Mouse (Mus musculus) MEL (cell line): ENCODE measurements around the gene Nfasc. TPM values are rescaled to one million over a fixed set of nuclear protein-coding genes. Genes with fewer than 3 reads are reported as not detected.

Experiments
- DNase-seq: peaks from one replicate; pipeline ENCODE4 v3.0.0; 2011; ENCODE audit warnings: low read depth, low spot score
- H3K27ac ChIP-seq: 2 replicates; pipeline ENCODE4 v1.5.1; 2012; ENCODE audit warnings: low read depth, mild to moderate bottlenecking, control low read depth, low read length, moderate library complexity; ENCODE audit not compliant: control insufficient read depth
- H3K27me3 ChIP-seq, 2 experiments: fragments of 150-350 bp in 1 of 2; sonication (generic) in 1 of 2; 2 replicates each; pipeline ENCODE4 v1.6.1; 2012; ENCODE audit warnings: low read length in 2 of 2, mild to moderate bottlenecking in 2 of 2, improper control_type of control experiment in 1 of 2, moderate library complexity in 1 of 2; ENCODE audit not compliant: insufficient read depth in 2 of 2, control insufficient read depth in 1 of 2
- H3K36me3 ChIP-seq, 2 experiments: 2 replicates each; pipeline ENCODE4 v1.6.1; 2012 to 2014; ENCODE audit warnings: low read length in 2 of 2, improper control_type of control experiment in 1 of 2, inconsistent platforms in 1 of 2, mild to moderate bottlenecking in 1 of 2; ENCODE audit not compliant: insufficient read depth in 2 of 2, control insufficient read depth in 1 of 2
- H3K4me1 ChIP-seq, 2 experiments: fragments of 150-350 bp in 1 of 2; sonication (generic) in 1 of 2; 2 replicates each; pipeline ENCODE4 v1.6.1; 2012; ENCODE audit warnings: low read length in 2 of 2, improper control_type of control experiment in 1 of 2, mild to moderate bottlenecking in 1 of 2; ENCODE audit not compliant: insufficient read depth in 2 of 2, control insufficient read depth in 1 of 2
- H3K4me3 ChIP-seq, 2 experiments: fragments of 150-350 bp in 1 of 2; sonication (generic) in 1 of 2; 2 replicates each; pipeline ENCODE4 v1.5.1; 2012; ENCODE audit warnings: low read depth in 2 of 2, low read length in 2 of 2, mild to moderate bottlenecking in 2 of 2, moderate library complexity in 2 of 2, control low read depth in 1 of 2, improper control_type of control experiment in 1 of 2; ENCODE audit not compliant: control insufficient read depth in 1 of 2, insufficient read depth in 1 of 2
- H3K79me2 ChIP-seq: 2 replicates; pipeline ENCODE4 v1.6.1; 2012; ENCODE audit warnings: mild to moderate bottlenecking, low read length, moderate library complexity; ENCODE audit not compliant: control insufficient read depth, poor library complexity, insufficient read depth
- H3K9ac ChIP-seq: 2 replicates; pipeline ENCODE4 v1.6.1; 2012; ENCODE audit warnings: low read depth, mild to moderate bottlenecking, control low read depth, low read length, moderate library complexity; ENCODE audit not compliant: control insufficient read depth, poor library complexity, severe bottlenecking
- H3K9me3 ChIP-seq: fragments of 150-350 bp; sonication (generic); replicated peaks from 2 replicates; pipeline ENCODE4 v1.6.1; 2012; ENCODE audit warnings: mild to moderate bottlenecking, low read length, improper control_type of control experiment, moderate library complexity; ENCODE audit not compliant: insufficient read depth
- CHD1 ChIP-seq: IDR thresholded peaks from 2 replicates; pipeline ENCODE4 v1.6.1; 2012; ENCODE audit warnings: low read depth, mild to moderate bottlenecking, inconsistent platforms, low read length, improper control_type of control experiment
- ELF1 ChIP-seq: IDR thresholded peaks from 2 replicates; pipeline ENCODE4 v1.6.1; 2014; ENCODE audit warnings: low read depth, mild to moderate bottlenecking, inconsistent platforms, low read length, improper control_type of control experiment, moderate library complexity
- EP300 ChIP-seq, 2 experiments: IDR thresholded peaks; 2 replicates each; pipeline ENCODE4 v1.6.1; 2011; ENCODE audit warnings: improper control_type of control experiment in 2 of 2, low read length in 2 of 2, low read depth in 1 of 2, mild to moderate bottlenecking in 1 of 2
- HCFC1 ChIP-seq: IDR thresholded peaks from 2 replicates; pipeline ENCODE4 v1.6.1; 2012; ENCODE audit warnings: low read depth, mild to moderate bottlenecking, inconsistent platforms, low read length, improper control_type of control experiment, moderate library complexity
- KAT2A ChIP-seq: conservative IDR thresholded peaks from 2 replicates; pipeline ENCODE4 v1.6.1; 2012; ENCODE audit warnings: low read depth, low read length, improper control_type of control experiment, inconsistent platforms
- MAX ChIP-seq: IDR thresholded peaks from 2 replicates; pipeline ENCODE4 v1.6.1; 2011; ENCODE audit warnings: low read length, improper control_type of control experiment
- MAZ ChIP-seq: IDR thresholded peaks from 2 replicates; pipeline ENCODE4 v1.6.1; 2012; ENCODE audit warnings: low read depth, mild to moderate bottlenecking, inconsistent platforms, low read length, improper control_type of control experiment
- MXI1 ChIP-seq: IDR thresholded peaks from 2 replicates; pipeline ENCODE4 v1.6.1; 2011; ENCODE audit warnings: mild to moderate bottlenecking, low read depth, low read length, improper control_type of control experiment
- MYC ChIP-seq: IDR thresholded peaks from 2 replicates; pipeline ENCODE4 v1.6.1; 2011; ENCODE audit warnings: low read depth, mild to moderate bottlenecking, low read length, improper control_type of control experiment, moderate library complexity
- NRF1 ChIP-seq: IDR thresholded peaks from 2 replicates; pipeline ENCODE4 v1.6.1; 2014; ENCODE audit warnings: low read depth, mild to moderate bottlenecking, inconsistent platforms, low read length, improper control_type of control experiment, moderate library complexity; ENCODE audit not compliant: poor library complexity, insufficient read depth, severe bottlenecking
- RCOR1 ChIP-seq: IDR thresholded peaks from 2 replicates; pipeline ENCODE4 v1.6.1; 2012; ENCODE audit warnings: low read depth, mild to moderate bottlenecking, inconsistent platforms, low read length, improper control_type of control experiment
- TCF12 ChIP-seq: IDR thresholded peaks from 2 replicates; pipeline ENCODE4 v1.6.1; 2014; ENCODE audit warnings: low read depth, mild to moderate bottlenecking, inconsistent platforms, low read length, improper control_type of control experiment, moderate library complexity
- USF1 ChIP-seq: IDR thresholded peaks from 2 replicates; pipeline ENCODE4 v1.6.1; 2014; ENCODE audit warnings: low read depth, mild to moderate bottlenecking, inconsistent platforms, low read length, improper control_type of control experiment, moderate library complexity
- USF2 ChIP-seq, 2 experiments: IDR thresholded peaks; 2 replicates each; pipeline ENCODE4 v1.6.1; 2011 to 2012; ENCODE audit warnings: improper control_type of control experiment in 2 of 2, low read length in 2 of 2, borderline replicate concordance in 1 of 2, inconsistent platforms in 1 of 2, low read depth in 1 of 2, mild to moderate bottlenecking in 1 of 2; ENCODE audit not compliant: insufficient read depth in 1 of 2
- ZC3H11A ChIP-seq: IDR thresholded peaks from 2 replicates; pipeline ENCODE4 v1.6.1; 2012; ENCODE audit warnings: low read depth, mild to moderate bottlenecking, inconsistent platforms, low read length, improper control_type of control experiment
- polyA plus RNA-seq, 2 experiments: library from polyadenylated mRNA; stranded (reverse) in 1 of 2; unstranded in 1 of 2; fragments of >175 nt in 1 of 2; fragments of >200 nt in 1 of 2; gene quantifications; 2 replicates each; pipeline versions ENCODE4 v1.2.1 to v1.2.4; 2012; ENCODE audit warnings: low replicate concordance in 2 of 2, low read depth in 1 of 2; ENCODE audit not compliant: insufficient read length in 2 of 2, insufficient read depth in 1 of 2, missing spikeins in 1 of 2
- total RNA-seq: library from RNA; depleted of rRNA; stranded (reverse); fragments of 300-350 nt; gene quantifications from 2 replicates; pipeline ENCODE4 v1.2.3, GENCODE M21; 2012

The Nfasc gene
- total and polyA plus RNA-seq, 3 experiments, result not detected

GRCm38 (mm10) chr1:132655611-132656010 is 86.0 kb downstream of the Nfasc start:
- TF ChIP-seq USF1 (0 out of 2 replicates have a peak, but pooled peaks have one; percentile 21), MAZ (no peak)
- H3K36me3 ChIP-seq, result no peaks in the 10 kb centered on the region
- DNase-seq, result no peak
- H3K9me3 ChIP-seq, result no peaks in the 10 kb centered on the region
- no peak overlapping the region for H3K4me3 ChIP-seq
- peaks cover 0 to 5% of the 10 kb centered on the region in 2 experiments; a peak in 2 of 4 replicates for H3K27me3 ChIP-seq
- no peaks in the 10 kb centered on the region for H3K79me2 ChIP-seq
- no peak overlapping the region for H3K27ac ChIP-seq
- H3K4me1 ChIP-seq, result no peaks in the 10 kb centered on the region
- H3K9ac ChIP-seq, result no peak overlapping the region

DNA sequence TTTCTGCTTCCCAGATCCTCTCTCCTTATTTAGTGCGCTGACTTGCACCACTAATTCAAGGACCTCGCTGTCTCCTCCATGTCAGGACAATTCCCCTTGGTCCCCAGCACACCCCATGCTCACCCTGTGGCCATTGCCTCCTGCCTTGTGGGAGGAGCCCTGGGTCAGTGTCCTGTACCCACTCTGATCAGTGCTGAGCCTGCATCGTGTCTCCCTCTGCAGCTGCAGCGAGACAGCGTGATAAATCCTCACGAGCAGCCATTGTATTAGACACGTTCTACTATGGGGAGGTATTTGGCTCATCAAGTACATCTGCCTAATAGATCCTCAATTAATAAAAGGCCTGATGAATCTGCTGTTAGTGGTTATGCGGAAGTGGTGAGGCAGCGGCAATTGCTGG is 86.8 kb downstream of the Nfasc start:
- H3K27me3 ChIP-seq, result peaks cover 0 to 5% of the 10 kb centered on the region in 2 experiments; a peak in 2 of 4 replicates
- no peak for TF ChIP-seq EP300 (IDR thresholded peaks at IDR 0.05; ENCODE audit: low read depth in 1 of 2, low read length in 2 of 2)
- no peak for TF ChIP-seq NRF1
- TF ChIP-seq MAX, result no peak
- TF ChIP-seq MYC, result no peak

GRCm38 (mm10) chr1:132653841-132654457 is 87.6 kb downstream of the Nfasc start:
- Histone ChIP-seq H3K79me2 (no peaks in the 10 kb centered on the region), H3K9me3 (no peaks in the 10 kb centered on the region), H3K4me1 (no peaks in the 10 kb centered on the region), H3K27me3 (peaks cover 0 to 5% of the 10 kb centered on the region in 2 experiments; a peak in 2 of 4 replicates)
- no peak for DNase-seq
- no peak for TF ChIP-seq NRF1
- no peak for TF ChIP-seq TCF12
- TF ChIP-seq CHD1, result no peak
- TF ChIP-seq MAX, result no peak
- no peak for TF ChIP-seq HCFC1
- TF ChIP-seq ELF1, result no peak
- TF ChIP-seq USF2 (IDR thresholded peaks at IDR 0.05; ENCODE audit: borderline replicate concordance in 1 of 2, insufficient read depth in 1 of 2, low read depth in 1 of 2, low read length in 2 of 2), result no peak
- TF ChIP-seq RCOR1, result no peak
- TF ChIP-seq KAT2A, result no peak
- no peak for TF ChIP-seq MXI1
- no peak for TF ChIP-seq ZC3H11A
- TF ChIP-seq, all 39 proteins: peak for 0
- H3K36me3 ChIP-seq, result no peaks in the 10 kb centered on the region
- no peak overlapping the region for H3K4me3 ChIP-seq
- H3K9ac ChIP-seq, result no peak overlapping the region
- H3K27ac ChIP-seq, result no peak overlapping the region

More for the DNA sequence above, 86.8 kb downstream of the Nfasc start:
- no peak overlapping the region for H3K4me3 ChIP-seq
- no peak overlapping the region for H3K9ac ChIP-seq
- no peaks in the 10 kb centered on the region for H3K79me2 ChIP-seq
- no peak for DNase-seq
- no peaks in the 10 kb centered on the region for H3K4me1 ChIP-seq
- no peaks in the 10 kb centered on the region for H3K36me3 ChIP-seq
- H3K27ac ChIP-seq, result no peak overlapping the region
- H3K9me3 ChIP-seq, result no peaks in the 10 kb centered on the region
